Mouse (Mus musculus) limb, embryonic 13.5 days (tissue): ENCODE measurements around the gene Rnf145. TPM values are rescaled to one million over a fixed set of nuclear protein-coding genes. Genes with fewer than 3 reads are reported as not detected.
A peak's percentile ranks its signal among the peaks of the same experiment; 100 is the strongest.

Experiments
- ATAC-seq: fragments of 200-750 bp; cut with Nextera tagmentation; 2 replicates; pipeline ENCODE4 v1.8.0; 2017; ENCODE audit warnings: low read depth, moderate number of reproducible peaks, moderate TSS enrichment; ENCODE audit not compliant: low FRiP score
- H3K27ac ChIP-seq: fragments of 300-500 bp; sonication (generic); 2 replicates; pipeline ENCODE4 v1.5.1; 2015; ENCODE audit warnings: inconsistent platforms, mild to moderate bottlenecking, moderate library complexity
- H3K27me3 ChIP-seq: fragments of 300-500 bp; sonication (generic); 2 replicates; pipeline ENCODE4 v1.6.1; 2015; ENCODE audit warnings: mild to moderate bottlenecking, inconsistent platforms
- H3K36me3 ChIP-seq: fragments of 300-500 bp; sonication (generic); 2 replicates; pipeline ENCODE4 v1.6.1; 2015; ENCODE audit warnings: inconsistent platforms, mild to moderate bottlenecking, moderate library complexity
- H3K4me1 ChIP-seq: fragments of 300-500 bp; sonication (generic); 2 replicates; pipeline ENCODE4 v1.6.1; 2015; ENCODE audit warnings: inconsistent platforms
- H3K4me2 ChIP-seq: fragments of 300-500 bp; sonication (generic); replicated peaks from 2 replicates; pipeline ENCODE4 v1.6.1; 2015; ENCODE audit warnings: inconsistent platforms, mild to moderate bottlenecking, moderate library complexity
- H3K4me3 ChIP-seq: fragments of 300-500 bp; sonication (generic); 2 replicates; pipeline ENCODE4 v1.5.1; 2015; ENCODE audit warnings: moderate library complexity, mild to moderate bottlenecking, inconsistent platforms
- H3K9ac ChIP-seq: fragments of 300-500 bp; sonication (generic); 2 replicates; pipeline ENCODE4 v1.6.1; 2015; ENCODE audit warnings: mild to moderate bottlenecking, inconsistent platforms
- H3K9me3 ChIP-seq: fragments of 300-500 bp; sonication (generic); 2 replicates; pipeline ENCODE4 v1.6.1; 2016; ENCODE audit warnings: inconsistent platforms
- WGBS: fragments of 180-500 bp; shearing (Covaris S2); methylation state at CpG from one replicate; pipeline ENCODE4 v1.1.7; 2015; 5-methylcytosine and 5-hydroxymethylcytosine counted together
- polyA plus RNA-seq: library from polyadenylated mRNA; unstranded; fragments of >200 nt; fragmentation: Nextera tagmentation; extraction: Ambion mirVana; gene quantifications from 2 replicates; pipeline ENCODE4 v1.2.1, GENCODE M21; 2015

Gene Rnf145
- polyA plus RNA-seq, 1 experiment from 2014 or later: 78.6 TPM

DNA sequence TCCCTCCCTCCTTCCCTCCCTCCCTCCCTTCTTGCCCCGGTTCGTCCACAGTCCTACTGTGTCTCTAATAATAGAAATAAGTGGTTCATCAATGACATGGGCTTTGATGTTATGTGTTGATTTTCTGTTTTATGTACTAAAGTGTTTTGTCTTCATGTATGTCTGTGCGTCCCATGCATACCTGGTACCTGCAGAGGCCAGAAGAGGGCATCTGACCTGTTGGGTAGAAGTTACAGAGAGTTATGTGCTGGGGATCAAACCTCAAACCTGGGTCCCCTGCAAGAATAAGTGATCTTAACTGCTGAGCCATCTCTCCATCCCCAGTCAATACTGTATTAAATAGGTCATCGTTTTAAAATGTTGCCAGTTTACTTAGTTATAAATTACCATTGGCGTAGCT lies 11.0 kb downstream of the Rnf145 start:
- Histone ChIP-seq H3K27me3 (no peaks in the 10 kb centered on the region), H3K4me2 (no peak overlapping the region), H3K36me3 (peaks cover 78% of the 10 kb centered on the region), H3K4me1 (0 out of 2 replicates have a peak, but pooled peaks cover 11% of the 10 kb centered on the region), H3K4me3 (no peak overlapping the region), H3K27ac (no peak overlapping the region), H3K9ac (no peak overlapping the region), H3K9me3 (no peaks in the 10 kb centered on the region)
- ATAC-seq: no peak
- WGBS: 95% methylated on average over 5 of the region's 5 CpGs

DNA sequence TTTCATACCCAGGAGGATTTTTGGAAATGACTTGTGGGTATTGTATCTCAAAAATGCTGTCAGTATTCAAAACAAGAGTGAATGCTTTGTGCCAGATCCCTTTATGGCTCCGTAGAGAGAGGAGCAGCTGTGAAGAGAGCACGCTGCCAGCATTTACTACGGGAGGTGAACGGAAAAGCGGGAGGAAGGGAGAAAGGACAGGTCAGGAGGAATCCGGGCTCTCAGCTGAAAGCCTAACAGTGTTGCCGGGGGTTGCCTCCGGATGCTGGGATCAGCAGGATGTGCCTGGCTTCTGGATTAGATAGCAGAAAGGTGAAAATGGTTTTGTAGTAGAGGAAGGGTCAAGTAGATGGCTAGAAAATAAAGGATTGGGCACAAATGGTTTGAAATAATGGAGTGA lies 11.6 kb downstream of the Rnf145 start:
- 73% methylated on average over 8 of the region's 8 CpGs for WGBS
- Histone ChIP-seq H3K4me1 (peaks cover 11% of the 10 kb centered on the region; the same call in 1 of the 2 replicates), H3K36me3 (peaks cover 76% of the 10 kb centered on the region), H3K4me2 (no peak overlapping the region), H3K27me3 (no peaks in the 10 kb centered on the region), H3K4me3 (no peak overlapping the region), H3K9ac (no peak overlapping the region), H3K27ac (no peak overlapping the region), H3K9me3 (no peaks in the 10 kb centered on the region)
- ATAC-seq: no peak

DNA sequence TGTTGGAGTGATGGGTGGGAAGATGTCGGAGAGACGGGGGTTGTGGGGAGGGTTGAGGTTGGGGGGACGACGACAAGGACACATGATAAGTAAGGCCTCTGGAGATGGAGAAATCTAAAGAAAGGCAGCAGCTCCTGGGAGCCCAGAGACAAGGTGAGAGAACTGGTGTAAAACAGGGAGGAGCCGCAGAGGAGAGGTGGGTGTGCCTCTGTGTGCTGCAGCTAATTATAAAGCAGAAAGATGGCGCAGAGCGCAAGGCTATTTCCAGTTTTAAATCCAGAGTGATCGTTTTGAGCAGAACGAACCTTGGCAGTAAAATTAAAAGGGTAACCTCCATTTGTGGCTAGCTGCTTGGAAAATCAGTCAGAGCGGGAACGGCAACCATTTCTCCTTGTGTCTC lies 12.1 kb downstream of the Rnf145 start:
- WGBS: 83% methylated on average over 11 of the region's 11 CpGs

DNA sequence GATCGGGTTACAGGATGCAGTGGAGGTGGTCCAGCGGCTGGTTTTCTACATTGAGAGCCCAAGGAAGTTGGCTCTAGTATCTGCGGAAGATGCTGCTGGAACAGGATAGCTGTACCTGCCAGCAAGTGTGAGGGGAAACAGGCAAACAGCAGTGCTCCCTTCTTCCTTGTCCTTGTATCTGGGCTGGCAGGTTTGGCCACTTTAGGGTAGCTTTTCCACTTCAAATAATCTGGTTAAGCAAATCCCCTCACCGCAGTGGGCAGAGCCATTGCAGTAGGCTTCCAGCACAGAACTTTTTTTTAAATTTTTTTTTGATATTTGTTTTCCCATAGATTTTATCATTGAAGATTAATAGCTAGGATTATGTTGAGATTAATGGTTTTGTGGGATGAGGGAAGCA lies 12.9 kb downstream of the Rnf145 start:
- Histone ChIP-seq H3K36me3 (peaks cover 67% of the 10 kb centered on the region), H3K4me2 (no peak overlapping the region), H3K27me3 (no peaks in the 10 kb centered on the region), H3K4me1 (peaks cover 11% of the 10 kb centered on the region; the same call in 1 of the 2 replicates), H3K9ac (no peak overlapping the region), H3K4me3 (no peak overlapping the region), H3K9me3 (no peaks in the 10 kb centered on the region), H3K27ac (no peak overlapping the region)
- no peak for ATAC-seq
- WGBS: 85% methylated on average over 4 of the region's 4 CpGs

More for the DNA sequence above, 12.1 kb downstream of the Rnf145 start:
- Histone ChIP-seq H3K4me3 (no peak overlapping the region), H3K27ac (no peak overlapping the region), H3K4me2 (no peak overlapping the region), H3K36me3 (peaks cover 72% of the 10 kb centered on the region), H3K27me3 (no peaks in the 10 kb centered on the region), H3K9me3 (no peaks in the 10 kb centered on the region), H3K9ac (no peak overlapping the region), H3K4me1 (peaks cover 11% of the 10 kb centered on the region; the same call in 1 of the 2 replicates)
- no peak for ATAC-seq

DNA sequence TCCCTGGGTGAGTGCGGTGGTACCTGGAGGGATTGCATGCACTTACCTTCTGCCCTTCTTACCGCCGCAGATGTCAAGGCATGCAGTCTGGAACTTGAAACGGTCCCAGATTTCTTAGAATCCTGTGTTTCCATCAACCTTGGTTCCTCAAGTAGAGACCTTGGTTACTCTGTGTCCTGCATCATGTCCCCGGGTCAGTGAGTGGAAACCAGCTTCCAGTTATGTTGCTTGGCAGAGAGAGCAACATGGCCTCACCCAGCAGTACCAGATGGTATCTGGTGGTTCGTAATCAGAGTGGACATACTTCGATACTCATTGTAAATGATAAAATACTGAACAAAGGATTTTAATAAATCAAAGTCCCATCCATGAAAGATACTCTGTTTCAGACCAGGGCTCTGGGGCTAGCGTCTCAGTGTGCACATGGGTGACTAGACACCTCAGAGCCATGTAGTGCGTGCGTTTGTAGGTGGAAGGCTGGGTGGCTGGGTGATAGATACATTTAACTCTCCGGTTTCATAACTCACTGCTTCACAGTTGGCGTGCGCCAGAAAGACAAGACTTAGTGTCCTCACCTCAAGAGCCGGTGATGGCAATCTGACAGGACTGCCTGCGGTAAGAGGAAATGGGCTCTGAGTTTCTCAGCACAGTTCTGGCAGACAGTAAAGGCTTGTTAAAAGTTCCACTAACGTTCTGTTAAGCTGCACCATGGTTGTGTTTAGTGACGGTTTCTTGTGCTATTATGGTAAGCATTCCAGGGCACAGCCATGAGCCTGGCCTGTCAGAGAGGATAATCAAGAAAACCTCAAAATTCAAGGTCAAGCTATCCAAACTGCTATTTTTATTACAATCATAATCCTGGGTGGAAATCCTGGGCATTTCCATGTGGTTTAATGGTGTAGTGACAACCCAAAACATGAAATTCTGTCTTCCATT lies 14.3 kb downstream of the Rnf145 start:
- Histone ChIP-seq H3K9ac (no peak overlapping the region), H3K9me3 (no peaks in the 10 kb centered on the region), H3K36me3 (peaks cover 64% of the 10 kb centered on the region), H3K4me2 (no peak overlapping the region), H3K27me3 (no peaks in the 10 kb centered on the region), H3K4me1 (peaks cover 10% of the 10 kb centered on the region), H3K27ac (0 out of 2 replicates have a peak overlapping the region, but pooled peaks have one; percentile 6), H3K4me3 (no peak overlapping the region)
- WGBS: 89% methylated on average over 17 of the region's 17 CpGs
- no peak for ATAC-seq

DNA sequence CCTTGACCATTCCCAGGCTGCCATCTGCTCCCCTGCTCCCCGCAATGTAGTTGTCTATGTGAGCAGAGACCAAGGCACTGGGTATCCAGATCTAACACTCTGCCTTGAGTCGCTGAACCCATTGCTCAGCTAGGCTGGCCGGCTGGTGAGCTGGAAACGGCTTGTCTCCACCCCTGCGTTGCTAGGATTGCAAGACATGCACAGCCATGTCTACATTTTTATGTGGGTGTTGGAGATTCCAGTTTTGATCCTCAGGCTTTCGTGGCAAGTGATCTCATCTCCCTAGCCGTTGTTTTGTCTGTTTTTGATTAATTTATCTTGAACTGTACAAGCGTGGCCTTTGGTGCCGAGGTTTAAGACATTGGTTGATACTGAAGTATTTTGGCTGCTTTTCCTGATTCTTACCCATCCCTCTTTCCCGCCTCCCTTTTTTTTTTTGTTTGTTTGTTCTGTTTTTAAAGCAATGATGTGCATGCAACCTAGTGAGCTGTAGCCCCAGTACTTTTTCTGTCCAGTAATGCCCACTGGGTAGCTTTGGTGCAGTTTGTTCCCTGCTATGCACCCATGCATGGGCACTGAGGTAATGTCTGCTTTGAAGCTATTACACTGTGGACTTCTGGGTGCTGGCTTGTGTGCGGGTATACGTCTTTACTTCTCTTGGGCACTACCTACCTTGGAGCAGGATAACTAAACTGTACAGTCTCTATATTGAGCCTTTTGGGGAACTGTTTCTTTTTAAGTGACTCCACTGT lies 16.4 kb downstream of the Rnf145 start:
- no peak overlapping the region for H3K4me2 ChIP-seq
- WGBS: 73% methylated on average over 12 of the region's 12 CpGs
- ATAC-seq: no peak

DNA sequence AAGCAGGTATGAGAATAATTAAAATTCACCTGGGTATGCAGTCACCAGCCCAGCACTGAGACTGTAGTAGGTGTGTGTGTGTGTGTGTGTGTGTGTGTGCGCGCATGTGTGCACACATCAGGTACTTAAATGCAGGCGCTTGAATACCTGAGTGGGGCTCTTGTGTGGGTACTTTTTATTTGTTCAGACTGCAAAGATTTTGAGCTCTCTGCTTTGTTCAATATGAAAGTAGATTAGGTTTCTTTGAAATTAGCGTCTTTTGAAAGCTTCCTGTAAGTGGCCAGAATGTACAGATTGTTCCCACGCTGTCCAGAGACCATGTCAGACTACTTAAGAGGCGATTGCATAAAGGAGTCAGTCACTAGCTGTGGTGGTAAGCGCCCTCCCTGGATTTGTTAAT lies 18.6 kb downstream of the Rnf145 start:
- Histone ChIP-seq H3K9ac (no peak overlapping the region), H3K27ac (no peak overlapping the region), H3K36me3 (peaks cover 57% of the 10 kb centered on the region), H3K4me1 (peaks cover 28% of the 10 kb centered on the region), H3K9me3 (no peaks in the 10 kb centered on the region), H3K4me2 (no peak overlapping the region), H3K4me3 (no peak overlapping the region), H3K27me3 (no peaks in the 10 kb centered on the region)
- ATAC-seq: no peak
- WGBS: 93% methylated on average over 7 of the region's 7 CpGs

More for the DNA sequence above, 16.4 kb downstream of the Rnf145 start:
- peaks cover 30% of the 10 kb centered on the region for H3K4me1 ChIP-seq
- H3K36me3 ChIP-seq: peaks cover 57% of the 10 kb centered on the region
- no peak overlapping the region for H3K4me3 ChIP-seq
- H3K27ac ChIP-seq: no peak overlapping the region
- H3K9ac ChIP-seq: no peak overlapping the region
- no peaks in the 10 kb centered on the region for H3K27me3 ChIP-seq
- H3K9me3 ChIP-seq: no peaks in the 10 kb centered on the region

DNA sequence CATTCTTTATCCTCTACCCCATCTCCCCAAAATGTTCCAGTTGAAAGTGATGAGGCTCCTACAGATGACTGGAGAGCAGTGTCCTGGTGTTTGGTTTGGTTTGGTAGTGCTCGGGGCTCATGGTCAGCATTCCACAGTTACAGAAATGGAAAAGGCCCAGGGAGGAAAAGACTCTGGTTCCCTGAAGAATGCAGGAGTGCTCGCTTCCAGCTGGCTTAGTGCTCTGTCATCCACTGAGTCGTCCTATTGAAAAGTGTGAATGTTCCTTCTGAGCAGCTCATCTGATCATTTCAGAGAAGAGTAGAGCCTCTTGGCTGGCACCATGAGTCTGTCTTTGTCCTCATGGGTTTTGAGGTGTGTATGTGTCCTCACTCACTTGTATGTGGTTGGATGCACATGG lies 19.3 kb downstream of the Rnf145 start:
- peaks cover 52% of the 10 kb centered on the region for H3K36me3 ChIP-seq
- ATAC-seq: no peak
- WGBS: 86% methylated on average over 3 of the region's 3 CpGs

DNA sequence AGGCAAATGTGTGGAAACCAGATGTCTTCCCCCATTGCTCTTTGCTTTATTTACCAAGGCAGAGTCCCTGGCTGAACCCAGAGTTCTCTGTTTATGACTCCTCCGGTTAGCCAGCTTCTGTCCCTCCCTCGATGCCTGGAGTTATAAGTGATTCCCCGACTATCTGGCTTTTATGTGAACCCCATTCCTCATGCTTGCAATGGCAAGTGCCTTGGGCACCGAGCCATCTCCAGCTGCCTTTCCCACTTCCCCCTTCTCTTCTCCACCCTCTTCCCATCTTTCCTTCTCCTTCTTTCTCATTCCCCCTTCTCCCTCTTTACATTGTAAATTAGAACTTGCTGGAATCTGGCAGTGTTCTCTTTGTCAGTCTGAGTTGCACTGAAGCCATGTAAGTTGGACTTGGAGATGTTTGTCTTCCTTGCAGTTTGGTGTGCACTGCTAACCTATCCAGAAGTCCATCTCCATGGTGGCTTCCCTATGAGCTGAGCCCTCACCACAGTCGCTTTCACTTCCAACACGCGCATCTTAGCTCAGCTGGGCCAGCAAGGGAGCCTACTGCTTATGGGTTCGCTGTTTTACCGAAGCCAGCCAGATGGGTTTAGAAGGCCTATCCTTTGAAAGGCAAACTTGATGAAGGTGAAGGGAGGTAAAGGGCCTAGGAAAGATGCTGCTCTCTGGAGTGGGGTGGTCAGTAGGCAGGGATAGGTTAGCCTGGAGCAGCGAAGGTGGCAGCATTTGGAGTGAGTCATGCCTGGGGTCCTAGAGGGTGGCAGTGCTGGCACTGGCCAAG lies 19.9 kb downstream of the Rnf145 start:
- ATAC-seq: no peak
- peak overlapping the region; percentile 61 for H3K27ac ChIP-seq
- no peak overlapping the region; the same call in 1 of the 2 replicates for H3K9ac ChIP-seq
- no peaks in the 10 kb centered on the region for H3K9me3 ChIP-seq
- peaks cover 53% of the 10 kb centered on the region for H3K36me3 ChIP-seq
- peaks cover 28% of the 10 kb centered on the region for H3K4me1 ChIP-seq
- no peaks in the 10 kb centered on the region for H3K27me3 ChIP-seq
- H3K4me2 ChIP-seq: peak overlapping the region; percentile 21; the same call in 1 of the 2 replicates
- 77% methylated on average over 10 of the region's 10 CpGs for WGBS
- H3K4me3 ChIP-seq: no peak overlapping the region

More for the DNA sequence above, 19.3 kb downstream of the Rnf145 start:
- Histone ChIP-seq H3K27ac (no peak overlapping the region; the same call in 1 of the 2 replicates), H3K9me3 (no peaks in the 10 kb centered on the region), H3K4me1 (peaks cover 28% of the 10 kb centered on the region), H3K4me2 (no peak overlapping the region), H3K4me3 (no peak overlapping the region), H3K27me3 (no peaks in the 10 kb centered on the region), H3K9ac (no peak overlapping the region)

DNA sequence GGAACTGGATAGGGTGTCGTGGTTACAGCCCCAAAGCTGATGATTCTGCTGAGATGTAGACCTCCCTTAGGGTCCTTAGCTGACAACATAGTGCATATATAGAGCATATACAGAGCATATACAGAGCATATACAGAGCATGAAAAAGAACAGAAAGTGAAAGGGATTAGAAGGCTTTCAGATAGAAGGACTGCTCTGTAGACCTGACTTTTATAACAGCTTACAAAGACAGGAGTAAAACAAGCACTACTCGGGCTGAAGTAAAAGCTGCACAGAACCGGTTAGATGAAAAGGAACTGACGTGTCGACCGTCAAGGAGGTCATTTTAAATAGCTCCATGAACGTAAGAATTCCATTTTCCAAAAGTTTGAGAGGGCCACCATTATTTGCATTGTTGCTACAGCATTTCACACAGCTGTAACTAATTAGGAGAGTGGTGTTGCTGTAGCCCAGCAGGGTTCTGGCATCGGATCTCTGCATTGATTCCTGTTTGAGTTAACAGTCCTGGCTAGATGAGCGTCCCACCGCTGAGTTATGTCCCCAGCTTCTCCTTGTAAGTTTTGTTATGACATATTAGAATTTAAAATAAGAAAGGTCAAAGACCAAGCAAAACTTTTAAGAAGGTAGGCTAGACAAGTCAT lies 20.6 kb downstream of the Rnf145 start:
- peaks cover 56% of the 10 kb centered on the region for H3K36me3 ChIP-seq

DNA sequence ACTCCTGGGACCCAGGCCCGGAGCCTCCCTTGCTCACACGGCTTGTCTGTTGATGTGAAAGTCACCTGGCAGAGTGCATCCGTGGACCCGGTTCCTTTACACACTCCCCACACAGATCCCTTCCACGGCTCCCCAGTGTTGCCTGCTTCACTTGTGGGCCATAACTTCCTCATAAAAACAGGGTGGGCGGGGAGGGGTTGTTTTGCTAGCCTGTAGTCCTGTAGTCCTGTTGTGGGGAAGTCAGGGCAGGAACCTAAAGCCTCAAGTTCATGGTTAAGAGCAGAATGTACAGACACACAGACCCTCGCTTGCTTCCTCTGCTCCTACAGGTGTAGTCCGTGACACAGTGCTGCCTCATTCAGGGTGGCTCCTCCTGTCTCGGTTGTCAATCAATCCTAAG lies 21.5 kb downstream of the Rnf145 start:
- no peak for ATAC-seq
- peaks cover 57% of the 10 kb centered on the region for H3K36me3 ChIP-seq
- H3K9me3 ChIP-seq: no peaks in the 10 kb centered on the region
- no peaks in the 10 kb centered on the region for H3K27me3 ChIP-seq
- H3K4me3 ChIP-seq: no peak overlapping the region
- H3K27ac ChIP-seq: no peak overlapping the region
- 74% methylated on average over 9 of the region's 9 CpGs for WGBS
- no peak overlapping the region for H3K9ac ChIP-seq
- H3K4me2 ChIP-seq: no peak overlapping the region
- H3K4me1 ChIP-seq: peaks cover 28% of the 10 kb centered on the region

More for the DNA sequence above, 20.6 kb downstream of the Rnf145 start:
- no peaks in the 10 kb centered on the region for H3K27me3 ChIP-seq
- H3K9ac ChIP-seq: no peak overlapping the region; the same call in 1 of the 2 replicates
- peak overlapping the region; percentile 21; the same call in 1 of the 2 replicates for H3K4me2 ChIP-seq
- peaks cover 28% of the 10 kb centered on the region for H3K4me1 ChIP-seq
- H3K9me3 ChIP-seq: no peaks in the 10 kb centered on the region
- no peak overlapping the region for H3K4me3 ChIP-seq
- no peak for ATAC-seq
- WGBS: 30% methylated on average over 10 of the region's 10 CpGs
- peak overlapping the region; percentile 61 for H3K27ac ChIP-seq
